Mouse (Mus musculus): ENCODE measurements around the gene Ppig. TPM values are rescaled to one million over a fixed set of nuclear protein-coding genes. Genes with fewer than 3 reads are reported as not detected.

Gene Ppig
- total RNA-seq (2023) = 10 to 100 TPM; 55.9 to 60.3 TPM

GRCm38 (mm10) chr2:69722273-69722649, at the start of gene Ppig:
TSS of gene Ppig (plus strand) at chr2:69722545.

GRCm38 (mm10) chr2:69712981-69713625, 9.2 kb upstream of the Ppig start, which contains the start of gene Fastkd1:
TSS of gene Fastkd1 (minus strand) at chr2:69713516.

GRCm38 (mm10) chr2:69789429-69790069, 67.2 kb downstream of the Ppig start, which contains the start of the genes Ccdc173 and Phospho2:
TSS of gene Ccdc173 (minus strand) at chr2:69789575.
TSS of gene Phospho2 (plus strand) at chr2:69789623.

Other genes with a start within 250 kb of the Ppig start
- gene Lrp2, start 136.5 kb upstream of the Ppig start, total RNA-seq (2023) = not detected
- gene Bbs5, start 75.4 kb upstream of the Ppig start, total RNA-seq (2023) = under 1 TPM in 1 of 2 experiments, not detected in 1; 0.76 TPM
- under 1 TPM in 1 of 2 experiments, not detected in 1; 0.29 TPM for gene Klhl41, start 52.4 kb upstream of the Ppig start, total RNA-seq (2023)
- 1 to 10 TPM; 3.4 to 4.9 TPM for gene Fastkd1, start 9.0 kb upstream of the Ppig start, total RNA-seq (2023)
- 1 to 10 TPM in 1 of 2 experiments, under 1 TPM in 1; 0.49 to 1.8 TPM for gene Ccdc173, start 67.0 kb downstream of the Ppig start, total RNA-seq (2023)
- gene Phospho2, start 67.1 kb downstream of the Ppig start, total RNA-seq (2023) = 10 to 100 TPM; 14.6 to 19.8 TPM
- 1 to 10 TPM; 4.5 to 6.5 TPM for gene Klhl23, start 99.4 kb downstream of the Ppig start, total RNA-seq (2023)
- 10 to 100 TPM; 70.5 to 90.0 TPM for gene Ssb, start 139.0 kb downstream of the Ppig start, total RNA-seq (2023)
- gene Mettl5, start 163.1 kb downstream of the Ppig start, total RNA-seq (2023) = 1 to 10 TPM; 9.5 to 9.7 TPM
- 10 to 100 TPM; 42.0 to 46.3 TPM for gene Ubr3, start 174.7 kb downstream of the Ppig start, total RNA-seq (2023)